Mouse (Mus musculus) cerebellum, adult 8-10 months (tissue): ENCODE data around the gene Kcnn3.

Experiments used
- DNase-seq: peaks from one replicate; pipeline ENCODE4 v3.0.0; 2022

Kcnn3 gene

DNA sequence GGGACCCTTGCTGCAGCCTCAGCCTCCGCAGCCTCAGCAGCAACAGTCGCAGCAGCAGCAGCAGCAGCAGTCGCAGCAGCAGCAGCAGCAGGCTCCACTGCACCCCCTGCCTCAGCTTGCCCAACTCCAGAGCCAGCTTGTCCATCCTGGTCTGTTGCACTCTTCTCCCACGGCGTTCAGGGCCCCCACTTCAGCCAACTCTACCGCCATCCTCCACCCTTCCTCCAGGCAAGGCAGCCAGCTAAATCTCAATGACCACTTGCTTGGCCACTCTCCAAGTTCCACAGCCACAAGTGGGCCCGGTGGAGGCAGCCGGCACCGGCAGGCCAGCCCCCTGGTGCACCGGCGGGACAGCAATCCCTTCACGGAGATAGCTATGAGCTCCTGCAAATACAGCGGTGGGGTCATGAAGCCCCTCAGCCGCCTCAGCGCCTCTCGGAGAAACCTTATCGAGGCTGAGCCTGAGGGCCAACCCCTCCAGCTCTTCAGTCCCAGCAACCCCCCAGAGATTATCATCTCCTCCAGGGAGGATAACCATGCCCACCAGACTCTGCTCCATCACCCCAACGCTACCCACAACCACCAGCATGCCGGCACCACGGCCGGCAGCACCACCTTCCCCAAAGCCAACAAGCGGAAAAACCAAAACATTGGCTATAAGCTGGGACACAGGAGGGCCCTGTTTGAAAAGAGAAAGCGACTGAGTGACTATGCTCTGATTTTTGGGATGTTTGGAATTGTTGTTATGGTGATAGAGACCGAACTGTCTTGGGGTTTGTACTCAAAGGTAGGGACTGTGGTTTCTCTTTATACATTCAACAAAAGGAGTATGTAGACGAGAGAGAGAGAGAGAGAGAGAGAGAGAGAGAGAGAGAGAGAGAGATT lies 896 bp downstream of the Kcnn3 start:
- DNase-seq, result no peak

GRCm38 (mm10) chr3:89521503-89521854 lies 1.5 kb downstream of the Kcnn3 start:
- DNase-seq, result no peak

GRCm38 (mm10) chr3:89522450-89523128 lies 2.6 kb downstream of the Kcnn3 start:
- DNase-seq, result no peak

DNA sequence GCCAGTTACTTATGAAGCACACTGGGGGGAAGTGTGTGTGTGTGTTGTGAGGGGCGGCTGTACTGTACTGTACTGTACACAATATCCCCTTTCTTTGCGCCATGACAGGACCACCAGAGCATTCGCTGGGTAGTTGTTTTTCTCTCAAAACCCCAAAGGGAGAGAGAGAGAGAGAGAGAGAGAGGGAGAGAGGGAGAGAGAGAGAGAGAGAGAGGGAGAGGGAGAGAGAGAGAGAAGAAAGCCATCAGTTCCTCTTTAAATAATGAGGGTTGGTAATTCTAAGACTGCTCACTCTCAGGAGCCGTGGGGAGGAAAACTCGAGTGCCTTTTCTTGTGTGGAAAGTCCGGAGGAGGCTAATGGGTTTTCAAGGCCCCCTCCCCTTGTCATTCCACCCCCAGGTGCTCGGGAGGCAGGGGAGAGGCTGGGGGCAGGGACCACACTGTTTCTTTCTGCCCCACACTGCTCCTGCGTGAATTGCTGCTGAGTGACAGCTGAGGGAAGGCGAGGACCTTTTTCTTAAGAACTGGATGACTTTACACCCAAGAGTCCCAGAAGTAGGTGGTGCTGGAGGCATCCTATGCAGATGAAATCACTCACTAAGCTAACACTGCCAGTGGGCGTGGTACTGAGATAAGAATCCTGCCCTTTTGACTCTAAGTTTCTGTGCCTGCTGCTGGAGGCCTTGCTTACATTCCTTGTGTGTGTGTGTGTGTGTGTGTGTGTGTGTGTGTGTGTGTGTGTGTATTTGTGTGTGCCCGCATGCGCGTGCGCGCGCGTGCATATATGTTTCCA lies 6.5 kb downstream of the Kcnn3 start:
- no peak for DNase-seq

DNA sequence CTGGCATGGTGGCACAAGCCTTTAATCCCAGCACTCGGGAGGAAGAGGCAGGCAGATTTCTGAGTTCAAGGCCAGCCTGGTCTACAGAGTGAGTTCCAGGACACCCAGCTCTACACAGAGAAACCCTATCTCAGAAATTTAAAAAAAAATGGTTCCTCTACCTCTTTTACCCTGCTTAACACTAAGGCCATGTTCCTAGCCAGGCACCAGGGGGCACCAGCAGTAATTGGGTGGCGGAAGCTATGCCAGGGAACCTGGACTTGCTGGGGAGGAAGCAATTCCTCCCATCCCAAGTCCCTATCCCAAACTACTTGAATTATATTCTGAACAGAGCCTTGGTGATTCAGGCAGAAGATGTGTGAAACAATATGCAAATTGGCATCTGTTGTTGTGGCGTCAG lies 9.8 kb downstream of the Kcnn3 start:
- DNase-seq, result no peak

DNA sequence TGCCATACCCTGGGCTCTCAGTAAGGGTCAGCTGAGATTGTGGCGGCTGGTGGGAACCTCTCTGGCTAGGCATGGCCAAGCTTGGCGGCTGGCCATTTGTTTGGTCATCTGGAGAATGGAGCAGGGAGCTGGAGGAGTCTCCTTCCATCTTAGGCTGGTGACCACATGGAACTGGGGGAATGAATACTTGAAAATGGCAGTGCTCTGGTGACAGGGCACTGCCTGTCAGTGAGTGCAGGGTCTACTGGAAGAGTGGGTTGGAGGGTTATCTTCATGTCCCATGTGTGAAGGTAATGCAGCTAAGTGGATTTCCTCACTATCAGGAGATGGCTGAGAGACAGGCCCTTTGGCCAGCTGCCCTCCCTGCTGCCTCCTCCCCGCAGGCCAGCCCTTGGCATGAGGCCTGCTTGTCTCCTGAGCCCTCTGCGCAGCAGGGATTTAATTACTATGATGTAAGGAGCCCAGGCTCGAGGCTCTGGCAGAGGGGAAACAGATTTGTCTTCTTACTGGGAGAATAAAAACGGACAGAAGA lies 14.7 kb downstream of the Kcnn3 start:
- peak; percentile 66 for DNase-seq

DNA sequence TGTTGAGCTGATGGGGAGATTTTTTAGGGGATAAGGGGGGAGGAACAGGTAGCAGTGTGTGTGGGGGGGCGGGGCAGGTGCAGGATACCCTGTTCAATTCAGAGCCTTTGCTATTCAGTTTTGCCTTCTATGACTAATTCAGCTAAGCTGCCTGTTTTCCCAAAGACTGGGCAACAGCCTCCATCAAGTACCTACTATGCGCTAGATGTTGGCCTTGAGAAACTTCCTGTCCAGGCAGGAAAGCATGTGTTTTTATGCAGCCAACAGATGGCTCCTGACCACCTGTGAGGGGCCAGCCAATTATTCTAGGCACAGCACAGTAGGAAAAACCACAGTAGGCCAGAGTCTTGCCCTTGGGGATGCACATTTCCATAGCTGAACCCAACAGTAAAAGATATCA lies 15.2 kb downstream of the Kcnn3 start:
- no peak for DNase-seq

DNA sequence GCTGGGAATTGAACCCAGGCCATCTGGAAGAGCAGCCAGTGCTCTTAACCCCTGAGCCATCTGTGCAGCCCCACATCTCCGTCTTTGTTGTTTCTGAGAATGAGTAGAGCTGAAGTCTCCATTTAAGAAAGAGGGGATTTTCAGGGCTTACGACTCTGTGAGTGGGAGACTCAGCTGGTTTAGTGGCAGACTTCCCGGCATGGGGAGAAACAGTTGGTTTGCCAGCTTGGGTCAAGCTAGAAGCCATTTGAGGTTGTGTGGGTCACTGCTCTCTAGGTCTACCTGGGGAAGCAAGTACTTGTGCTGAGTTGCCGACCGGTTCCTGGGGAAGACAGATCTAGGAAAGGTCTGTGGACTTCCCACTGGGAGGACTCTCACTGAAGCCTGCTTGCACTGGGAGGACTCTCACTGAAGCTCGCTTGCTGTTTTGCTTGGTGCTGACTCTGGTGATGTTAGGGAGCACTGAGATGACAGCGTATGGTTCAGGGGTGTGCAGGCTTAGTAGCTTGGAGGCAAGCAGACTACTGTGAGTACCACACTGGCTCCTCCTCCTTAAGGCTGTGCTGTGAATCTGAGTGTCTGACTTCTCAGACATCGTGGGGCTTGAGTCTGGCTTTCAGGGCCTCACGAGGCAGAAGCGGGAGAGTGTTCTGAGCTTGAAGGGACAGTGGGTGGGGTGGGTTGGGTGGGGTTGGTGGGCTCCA lies 19.2 kb downstream of the Kcnn3 start:
- no peak for DNase-seq

GRCm38 (mm10) chr3:89539740-89540370 lies 19.9 kb downstream of the Kcnn3 start:
- DNase-seq, result no peak

- DNase-seq, result no peak
These were observed 20.4 kb downstream of the Kcnn3 start for GRCm38 (mm10) chr3:89540371-89540743.

GRCm38 (mm10) chr3:89546951-89547350 lies 27.0 kb downstream of the Kcnn3 start:
- DNase-seq, result no peak

- no peak for DNase-seq
These were observed 28.8 kb downstream of the Kcnn3 start for GRCm38 (mm10) chr3:89548805-89549204.

DNA sequence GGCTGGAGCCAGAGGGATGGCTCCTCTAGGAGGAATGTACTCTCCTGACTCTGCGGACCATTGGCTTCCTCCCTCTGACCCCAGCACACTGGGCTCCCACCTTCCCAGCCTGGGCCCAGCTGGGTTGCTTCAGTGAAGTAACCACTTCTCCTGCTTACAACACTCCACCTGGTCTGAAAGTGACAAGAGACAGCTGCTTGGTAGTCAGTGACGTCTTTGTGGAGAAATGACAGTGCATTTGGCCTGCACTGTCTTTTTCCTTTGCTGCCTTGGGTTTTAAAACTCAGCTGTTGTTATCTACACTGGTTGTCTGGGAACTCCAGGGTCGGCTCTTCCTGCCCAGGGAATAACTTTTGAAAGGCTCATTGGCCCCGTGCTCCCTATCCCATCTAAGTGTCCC lies 29.5 kb downstream of the Kcnn3 start:
- DNase-seq, result no peak

GRCm38 (mm10) chr3:89551880-89552279 lies 31.9 kb downstream of the Kcnn3 start:
- peak; percentile 88 for DNase-seq

GRCm38 (mm10) chr3:89553432-89553831 lies 33.5 kb downstream of the Kcnn3 start:
- DNase-seq, result no peak

GRCm38 (mm10) chr3:89553946-89554345 lies 34.0 kb downstream of the Kcnn3 start:
- DNase-seq, result no peak

- no peak for DNase-seq
These were observed 34.6 kb downstream of the Kcnn3 start for GRCm38 (mm10) chr3:89554587-89554986.

- no peak for DNase-seq
These were observed 37.8 kb downstream of the Kcnn3 start for GRCm38 (mm10) chr3:89557811-89558210.

DNA sequence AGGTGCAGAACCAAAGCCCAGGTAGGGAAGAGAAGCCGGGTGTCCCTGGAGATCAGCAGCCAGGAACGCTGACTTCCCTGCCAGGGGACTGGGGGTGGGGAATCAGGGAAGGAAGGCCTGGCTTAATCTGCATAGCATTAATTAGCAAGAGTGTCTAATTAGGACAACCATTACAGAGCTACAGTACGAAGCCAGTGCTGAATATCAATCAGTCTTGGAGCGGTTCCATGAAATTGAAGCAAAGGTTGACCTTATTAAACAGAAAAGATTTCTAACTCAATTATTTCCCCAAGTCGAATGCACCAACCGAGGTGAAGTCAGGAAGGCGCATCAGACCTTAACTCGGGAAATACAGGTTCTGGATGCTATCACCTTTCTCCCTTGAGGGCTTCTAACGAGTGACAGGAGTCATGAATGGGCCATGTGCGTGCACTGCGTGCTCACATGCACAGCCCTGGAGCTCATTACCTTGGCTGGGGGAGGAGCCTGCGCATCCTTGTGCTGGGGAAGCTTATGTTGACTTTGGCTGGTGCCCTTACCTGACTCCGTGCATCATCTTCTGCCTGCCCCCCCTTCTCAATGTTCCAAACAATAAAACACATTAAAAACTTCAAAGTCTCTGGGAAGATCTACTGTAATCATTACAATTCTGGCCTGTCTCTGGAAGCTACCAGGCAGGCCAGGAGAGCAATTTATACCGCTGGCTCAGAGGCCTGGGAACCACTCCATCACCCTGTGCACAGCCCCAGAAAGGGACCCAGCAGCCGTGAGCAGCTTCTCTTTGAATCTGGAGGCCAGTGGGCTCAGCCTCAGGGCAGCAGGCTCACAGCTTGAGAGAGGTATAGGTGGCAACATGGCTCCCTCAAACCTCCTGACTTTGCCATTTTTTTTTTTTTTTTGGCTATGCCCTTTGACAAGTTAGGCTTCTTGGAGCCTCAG lies 39.3 kb downstream of the Kcnn3 start:
- no peak for DNase-seq

DNA sequence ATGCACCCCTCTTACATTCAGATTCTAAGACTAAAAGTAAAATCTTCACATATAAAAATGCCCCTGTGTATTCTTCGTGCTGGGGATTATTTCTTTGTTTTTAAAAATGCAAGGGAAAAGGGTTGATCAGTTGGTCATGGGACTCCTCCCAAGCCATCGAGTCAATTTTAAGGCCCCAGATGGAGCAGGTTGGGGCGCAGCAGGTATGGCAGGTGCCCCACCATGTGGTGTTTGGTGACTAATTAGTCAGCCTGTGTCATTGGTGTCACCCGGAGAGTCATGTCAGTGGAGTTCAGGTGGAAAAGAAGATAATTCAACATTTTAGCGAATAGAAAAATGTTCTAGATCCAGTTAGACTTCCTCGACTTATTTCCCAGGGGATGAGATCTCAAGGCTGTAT lies 41.4 kb downstream of the Kcnn3 start:
- DNase-seq, result peak; percentile 33

DNA sequence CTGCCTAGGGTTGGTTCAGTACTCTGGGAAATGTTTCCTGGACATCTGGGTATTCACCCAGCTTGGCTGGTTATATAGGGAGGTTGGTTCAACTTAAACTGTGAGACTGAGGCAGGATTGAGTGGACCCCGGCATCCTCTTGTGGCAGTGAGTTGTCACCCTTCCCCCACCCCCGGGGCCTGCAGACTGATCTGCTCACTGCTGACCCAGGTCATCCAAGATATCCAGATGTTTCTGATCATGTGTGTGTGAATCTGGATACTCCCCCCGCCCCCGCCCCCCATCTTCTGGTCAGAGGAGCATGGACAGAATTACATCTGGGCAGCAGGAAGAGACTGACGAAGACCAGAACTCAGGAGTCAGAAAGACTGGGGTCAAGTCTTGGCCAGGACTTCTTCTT lies 45.4 kb downstream of the Kcnn3 start:
- DNase-seq, result no peak
